Mouse (Mus musculus): ENCODE results near the gene Sf3b3. TPM values are rescaled to one million over a fixed set of nuclear protein-coding genes. Genes with fewer than 3 reads are reported as not detected.
"Not testable (repeated sequence)": the region's sequence is repeated elsewhere in the genome, so short reads cannot be mapped to it uniquely, and the experiment has no call there.

Sf3b3 gene
- polyA plus RNA-seq, 1 experiment from 2014 or later = 38.6 TPM

DNA sequence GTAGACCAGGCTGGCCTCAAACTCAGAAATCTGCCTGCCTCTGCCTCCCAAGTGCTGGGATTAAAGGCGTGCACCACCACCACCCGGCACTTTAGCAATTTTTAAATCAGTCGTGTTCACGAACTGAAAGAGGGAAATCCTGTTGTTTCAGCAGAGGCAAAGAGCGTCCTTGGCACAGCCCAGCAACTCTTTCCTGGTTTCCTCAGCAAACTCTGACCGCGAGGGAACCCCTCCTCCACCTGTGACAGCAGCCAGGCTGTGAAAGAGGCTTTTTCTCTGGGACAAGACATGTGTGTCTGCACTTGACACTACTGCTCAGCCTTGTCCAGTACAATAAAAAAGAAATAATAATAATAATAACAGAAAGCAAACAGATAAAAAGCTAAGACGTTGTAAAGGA, 59.7 kb downstream of the Sf3b3 start:
- DNase-seq (ENCODE audit: low spot score) = no peak
- ATAC-seq (ENCODE audit: low FRiP score, low TSS enrichment) = no peak
- Histone ChIP-seq H3K9ac (ENCODE audit: low read length) (no peak overlapping the region), H3K27ac (replicated peaks) (no peak overlapping the region), H3K27me3 (ENCODE audit: control insufficient read depth, insufficient read depth, low read length) (no peaks in the 10 kb centered on the region), H3K4me1 (replicated peaks; ENCODE audit: control insufficient read depth, insufficient read depth) (no peaks in the 10 kb centered on the region), H3K4me2 (replicated peaks; ENCODE audit: low read depth) (no peak overlapping the region), H3K36me3 (ENCODE audit: control insufficient read depth, insufficient read depth, low read length) (no peaks in the 10 kb centered on the region), H3K9me3 (ENCODE audit: control insufficient read depth, low read length) (no peaks in the 10 kb centered on the region), H3K4me3 (ENCODE audit: low read depth, low read length) (no peak overlapping the region)
- no peak for TF ChIP-seq EP300 (optimal IDR thresholded peaks at IDR 0.05)
- no peak for TF ChIP-seq CTCF (IDR thresholded peaks at IDR 0.05; ENCODE audit: low read depth)
- WGBS = 65% methylated on average over 8 of the region's 8 CpGs

DNA sequence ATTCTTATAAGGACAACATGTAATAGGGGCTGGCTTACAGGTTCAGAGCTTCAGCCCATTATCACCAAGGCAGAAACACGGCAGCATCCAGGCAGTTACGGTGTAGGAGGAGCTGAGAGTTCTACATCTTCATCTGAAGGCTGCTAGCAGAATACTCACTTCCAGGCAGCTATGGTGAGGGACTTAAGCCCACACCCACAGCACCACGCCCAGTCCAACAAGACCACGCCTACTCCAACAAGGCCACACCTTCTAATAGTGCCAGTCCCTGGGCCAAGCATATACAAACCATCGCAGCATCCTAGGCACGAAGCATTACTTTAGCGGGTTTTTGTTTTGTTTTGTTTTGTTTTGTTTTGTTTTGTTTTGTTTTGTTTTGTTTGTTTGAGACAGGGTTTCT, 60.1 kb downstream of the Sf3b3 start:
- DNase-seq (ENCODE audit: low spot score); H3K4me3 ChIP-seq (ENCODE audit: low read depth, low read length); H3K27ac ChIP-seq (replicated peaks); H3K36me3 ChIP-seq (ENCODE audit: control insufficient read depth, insufficient read depth, low read length); H3K9me3 ChIP-seq (ENCODE audit: control insufficient read depth, low read length); H3K4me1 ChIP-seq (replicated peaks; ENCODE audit: control insufficient read depth, insufficient read depth); H3K4me2 ChIP-seq (replicated peaks; ENCODE audit: low read depth); H3K27me3 ChIP-seq (ENCODE audit: control insufficient read depth, insufficient read depth, low read length); ATAC-seq (ENCODE audit: low FRiP score, low TSS enrichment); H3K9ac ChIP-seq (ENCODE audit: low read length): not testable (repeated sequence)
- WGBS = 84% methylated on average over 7 of the region's 7 CpGs

DNA sequence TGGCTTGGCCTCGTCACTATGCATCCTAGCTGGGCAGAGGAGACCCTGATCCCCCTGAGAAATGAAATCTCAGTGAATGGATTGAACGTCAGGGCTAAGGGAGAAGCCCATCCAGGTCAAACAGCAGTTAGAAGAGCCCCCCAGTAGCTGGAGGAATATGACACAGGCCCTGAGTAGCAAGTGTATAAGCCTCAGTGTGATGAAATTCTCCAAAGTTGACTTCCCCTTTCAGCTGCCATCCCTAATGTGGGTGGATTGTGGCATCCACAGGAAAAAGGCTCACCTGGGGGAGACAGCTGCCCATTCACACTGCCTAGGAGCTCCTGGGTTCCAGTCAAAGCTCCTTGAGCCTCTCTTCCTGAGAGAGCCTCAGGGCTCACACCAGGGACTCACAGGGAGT, 61.2 kb downstream of the Sf3b3 start:
- H3K4me2 ChIP-seq (replicated peaks; ENCODE audit: low read depth) = no peak overlapping the region

DNA sequence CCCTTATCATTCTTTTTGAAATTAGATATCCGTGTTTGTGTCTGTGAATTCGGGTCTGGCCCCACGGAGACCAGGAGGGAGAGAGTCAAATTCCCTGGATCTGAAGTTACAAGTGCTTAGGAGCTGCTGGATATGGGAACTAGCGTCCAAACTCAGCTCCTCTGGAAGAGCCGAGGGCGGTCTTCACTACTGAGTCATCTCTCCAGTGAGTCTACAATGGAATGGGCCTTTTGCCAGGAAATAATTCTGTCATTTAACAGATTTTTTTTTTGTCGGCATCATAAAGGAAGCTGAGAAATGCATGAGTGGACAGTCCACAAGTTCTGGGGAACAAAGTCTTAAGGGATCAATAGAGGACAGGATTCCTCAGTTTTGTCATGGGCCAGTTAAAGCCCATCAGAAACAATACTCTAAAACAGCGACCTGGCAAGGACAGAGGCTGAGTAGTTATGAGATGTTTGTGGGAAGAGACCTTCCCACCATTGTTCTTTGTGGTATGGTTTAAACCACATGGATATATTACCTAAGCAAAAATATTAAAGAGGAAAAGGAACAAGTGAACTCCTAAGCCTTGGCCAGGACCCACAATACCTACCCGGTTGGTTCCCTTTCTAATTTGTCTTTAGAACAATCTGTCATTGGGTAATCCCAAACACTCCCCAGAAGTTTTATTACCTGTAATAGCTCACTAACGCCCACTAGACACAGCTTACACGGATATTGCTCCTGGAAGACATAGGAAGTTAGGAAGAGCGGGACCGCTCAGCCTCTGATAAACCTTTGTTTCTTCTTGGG, 66.5 kb downstream of the Sf3b3 start:
- TF ChIP-seq CTCF (IDR thresholded peaks at IDR 0.05; ENCODE audit: low read depth) (no peak), EP300 (optimal IDR thresholded peaks at IDR 0.05) (no peak)
- Histone ChIP-seq H3K4me2 (replicated peaks; ENCODE audit: low read depth) (no peak overlapping the region), H3K27me3 (ENCODE audit: control insufficient read depth, insufficient read depth, low read length) (no peaks in the 10 kb centered on the region), H3K4me3 (ENCODE audit: low read depth, low read length) (no peak overlapping the region), H3K4me1 (replicated peaks; ENCODE audit: control insufficient read depth, insufficient read depth) (no peaks in the 10 kb centered on the region), H3K27ac (replicated peaks) (no peak overlapping the region), H3K9ac (ENCODE audit: low read length) (no peak overlapping the region), H3K9me3 (ENCODE audit: control insufficient read depth, low read length) (no peaks in the 10 kb centered on the region), H3K36me3 (ENCODE audit: control insufficient read depth, insufficient read depth, low read length) (no peaks in the 10 kb centered on the region)
- 61% methylated on average over 13 of the region's 13 CpGs for WGBS
- DNase-seq (ENCODE audit: low spot score) = no peak
- no peak for ATAC-seq (ENCODE audit: low FRiP score, low TSS enrichment)

More for the DNA sequence above, 61.2 kb downstream of the Sf3b3 start:
- WGBS = 86% methylated on average over 2 of the region's 2 CpGs
- DNase-seq (ENCODE audit: low spot score) (no peak), ATAC-seq (ENCODE audit: low FRiP score, low TSS enrichment) (no peak)
- H3K9ac ChIP-seq (ENCODE audit: low read length) = no peak overlapping the region
- no peak overlapping the region for H3K4me3 ChIP-seq (ENCODE audit: low read depth, low read length)
- H3K4me1 ChIP-seq (replicated peaks; ENCODE audit: control insufficient read depth, insufficient read depth) = no peaks in the 10 kb centered on the region
- no peaks in the 10 kb centered on the region for H3K36me3 ChIP-seq (ENCODE audit: control insufficient read depth, insufficient read depth, low read length)
- no peaks in the 10 kb centered on the region for H3K9me3 ChIP-seq (ENCODE audit: control insufficient read depth, low read length)
- no peaks in the 10 kb centered on the region for H3K27me3 ChIP-seq (ENCODE audit: control insufficient read depth, insufficient read depth, low read length)
- no peak for TF ChIP-seq CTCF (IDR thresholded peaks at IDR 0.05; ENCODE audit: low read depth)
- TF ChIP-seq EP300 (optimal IDR thresholded peaks at IDR 0.05) = no peak
- no peak overlapping the region for H3K27ac ChIP-seq (replicated peaks)

DNA sequence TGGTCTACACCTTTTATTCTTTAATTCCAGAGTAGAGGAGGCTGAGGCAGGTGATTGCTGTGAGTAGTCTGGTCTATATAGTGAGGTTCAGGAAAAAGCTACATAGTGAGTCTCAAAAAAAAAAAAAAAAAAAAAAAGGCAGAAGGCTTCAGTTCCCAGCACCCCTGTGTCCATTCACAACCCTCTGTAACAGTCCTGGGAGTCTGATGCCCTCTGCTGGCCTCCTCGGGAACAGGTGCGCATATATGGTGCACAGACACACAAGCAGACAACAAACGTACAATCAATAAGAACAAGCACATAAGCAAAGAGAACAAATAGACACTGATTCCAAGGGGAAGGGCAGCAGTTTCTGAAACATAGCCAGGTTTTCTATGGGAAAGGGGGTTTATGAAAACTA, 70.3 kb downstream of the Sf3b3 start:
- Histone ChIP-seq H3K4me1 (replicated peaks; ENCODE audit: control insufficient read depth, insufficient read depth) (no peaks in the 10 kb centered on the region; the same call in 1 of the 2 replicates), H3K27me3 (ENCODE audit: control insufficient read depth, insufficient read depth, low read length) (no peaks in the 10 kb centered on the region), H3K9me3 (ENCODE audit: control insufficient read depth, low read length) (no peaks in the 10 kb centered on the region), H3K4me2 (replicated peaks; ENCODE audit: low read depth) (no peak overlapping the region), H3K9ac (ENCODE audit: low read length) (no peak overlapping the region), H3K36me3 (ENCODE audit: control insufficient read depth, insufficient read depth, low read length) (no peaks in the 10 kb centered on the region), H3K27ac (replicated peaks) (no peak overlapping the region), H3K4me3 (ENCODE audit: low read depth, low read length) (no peak overlapping the region)
- TF ChIP-seq CTCF (IDR thresholded peaks at IDR 0.05; ENCODE audit: low read depth) = peak; percentile 27
- TF ChIP-seq EP300 (optimal IDR thresholded peaks at IDR 0.05) = no peak
- DNase-seq (ENCODE audit: low spot score) (no peak), ATAC-seq (ENCODE audit: low FRiP score, low TSS enrichment) (no peak)
- 90% methylated on average over 3 of the region's 3 CpGs for WGBS

DNA sequence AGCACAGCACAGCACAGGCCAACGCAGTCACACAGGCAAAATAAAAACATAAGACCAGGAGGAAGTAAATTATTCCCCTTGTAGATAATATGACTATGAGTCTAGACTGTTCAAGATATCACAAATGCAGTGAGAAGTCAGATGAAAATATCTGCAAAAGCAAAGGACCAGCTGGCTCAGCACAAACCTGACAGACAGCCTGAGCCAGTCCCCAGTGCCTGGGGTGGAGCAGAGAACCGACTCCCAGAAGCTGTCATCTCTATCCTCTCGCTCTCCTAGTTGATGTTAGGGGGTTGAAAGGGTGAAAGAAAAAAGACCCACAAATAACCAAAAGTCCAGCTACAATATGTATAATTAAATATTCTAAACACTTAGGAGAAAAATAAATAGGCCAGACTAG, 70.9 kb downstream of the Sf3b3 start:
- Histone ChIP-seq H3K4me1 (replicated peaks; ENCODE audit: control insufficient read depth, insufficient read depth) (no peaks in the 10 kb centered on the region; the same call in 1 of the 2 replicates), H3K36me3 (ENCODE audit: control insufficient read depth, insufficient read depth, low read length) (no peaks in the 10 kb centered on the region), H3K4me2 (replicated peaks; ENCODE audit: low read depth) (no peak overlapping the region), H3K27ac (replicated peaks) (no peak overlapping the region), H3K9me3 (ENCODE audit: control insufficient read depth, low read length) (no peaks in the 10 kb centered on the region), H3K9ac (ENCODE audit: low read length) (no peak overlapping the region), H3K4me3 (ENCODE audit: low read depth, low read length) (no peak overlapping the region), H3K27me3 (ENCODE audit: control insufficient read depth, insufficient read depth, low read length) (no peaks in the 10 kb centered on the region)
- 66% methylated on average over 3 of the region's 3 CpGs for WGBS
- TF ChIP-seq CTCF (IDR thresholded peaks at IDR 0.05; ENCODE audit: low read depth) (no peak), EP300 (optimal IDR thresholded peaks at IDR 0.05) (no peak)
- no peak for DNase-seq (ENCODE audit: low spot score)
- no peak for ATAC-seq (ENCODE audit: low FRiP score, low TSS enrichment)

Measured in stomach, postnatal 0 days (tissue).